Mouse (Mus musculus): ENCODE results near the gene Adamts17.

Adamts17 gene

GRCm38 (mm10) chr7:67168763-67169569 lies 329.4 kb downstream of the Adamts17 start:
- Histone ChIP-seq H3K4me1 (replicated peaks; ENCODE audit: low read depth, low read length) (no peaks in the 10 kb centered on the region), H3K36me3 (ENCODE audit: insufficient read depth, low read length) (no peaks in the 10 kb centered on the region), H3K9me3 (ENCODE audit: low read length) (no peaks in the 10 kb centered on the region), H3K4me3 (replicated peaks; ENCODE audit: low read length) (no peak overlapping the region), H3K27me3 (ENCODE audit: insufficient read depth, low read length) (no peaks in the 10 kb centered on the region)
- TF ChIP-seq POU5F1 (IDR thresholded peaks at IDR 0.05; ENCODE audit: borderline replicate concordance, low read length), result no peak
- TF ChIP-seq CTCF (conservative IDR thresholded peaks at IDR 0.05; ENCODE audit: low read length), result no peak
- TF ChIP-seq NANOG (IDR thresholded peaks at IDR 0.05; ENCODE audit: borderline replicate concordance, low read length), result no peak

- H3K9me3 ChIP-seq (ENCODE audit: low read length), result 0 out of 2 replicates have a peak, but pooled peaks cover 4% of the 10 kb centered on the region
- H3K4me3 ChIP-seq (replicated peaks; ENCODE audit: low read length), result no peak overlapping the region
- H3K36me3 ChIP-seq (ENCODE audit: insufficient read depth, low read length), result no peaks in the 10 kb centered on the region
- H3K27me3 ChIP-seq (ENCODE audit: insufficient read depth, low read length), result no peaks in the 10 kb centered on the region
- no peak for TF ChIP-seq CTCF (conservative IDR thresholded peaks at IDR 0.05; ENCODE audit: low read length)
- TF ChIP-seq POU5F1 (IDR thresholded peaks at IDR 0.05; ENCODE audit: borderline replicate concordance, low read length), result no peak
- no peak for TF ChIP-seq NANOG (IDR thresholded peaks at IDR 0.05; ENCODE audit: borderline replicate concordance, low read length)
- no peaks in the 10 kb centered on the region for H3K4me1 ChIP-seq (replicated peaks; ENCODE audit: low read depth, low read length)
Observed at GRCm38 (mm10) chr7:67173522-67174195, 334.1 kb downstream of the Adamts17 start.

GRCm38 (mm10) chr7:67183786-67184185 lies 344.3 kb downstream of the Adamts17 start:
- Histone ChIP-seq H3K4me3 (replicated peaks; ENCODE audit: low read length) (no peak overlapping the region), H3K9me3 (ENCODE audit: low read length) (no peaks in the 10 kb centered on the region), H3K4me1 (replicated peaks; ENCODE audit: low read depth, low read length) (peaks cover 14% of the 10 kb centered on the region), H3K36me3 (ENCODE audit: insufficient read depth, low read length) (no peaks in the 10 kb centered on the region), H3K27me3 (ENCODE audit: insufficient read depth, low read length) (peaks cover 4% of the 10 kb centered on the region; the same call in 1 of the 2 replicates)
- TF ChIP-seq NANOG (IDR thresholded peaks at IDR 0.05; ENCODE audit: borderline replicate concordance, low read length), result no peak
- TF ChIP-seq POU5F1 (IDR thresholded peaks at IDR 0.05; ENCODE audit: borderline replicate concordance, low read length), result no peak; the same call in 1 of the 2 replicates
- TF ChIP-seq CTCF (conservative IDR thresholded peaks at IDR 0.05; ENCODE audit: low read length), result no peak

GRCm38 (mm10) chr7:67199412-67199811 lies 359.9 kb downstream of the Adamts17 start:
- TF ChIP-seq NANOG (IDR thresholded peaks at IDR 0.05; ENCODE audit: borderline replicate concordance, low read length), result no peak
- peak; percentile 57 for TF ChIP-seq CTCF (conservative IDR thresholded peaks at IDR 0.05; ENCODE audit: low read length)

More at GRCm38 (mm10) chr7:67199412-67199811, 359.9 kb downstream of the Adamts17 start:
- no peaks in the 10 kb centered on the region for H3K36me3 ChIP-seq (ENCODE audit: insufficient read depth, low read length)
- peaks cover 3% of the 10 kb centered on the region; the same call in 1 of the 2 replicates for H3K27me3 ChIP-seq (ENCODE audit: insufficient read depth, low read length)
- no peaks in the 10 kb centered on the region for H3K4me1 ChIP-seq (replicated peaks; ENCODE audit: low read depth, low read length)
- H3K4me3 ChIP-seq (replicated peaks; ENCODE audit: low read length), result no peak overlapping the region
- H3K9me3 ChIP-seq (ENCODE audit: low read length), result no peaks in the 10 kb centered on the region

All from E14TG2a.4 (cell line).